Mouse (Mus musculus) CH12.LX (cell line): Measurements from ENCODE around the gene Lep. TPM values are rescaled to one million over a fixed set of nuclear protein-coding genes. Genes with fewer than 3 reads are reported as not detected.

Experiments
- DNase-seq: peaks from one replicate; pipeline ENCODE4 v3.0.0-alpha.2; 2013; ENCODE audit errors: extremely low read depth
- H3K27ac ChIP-seq: 2 replicates; pipeline ENCODE4 v1.5.1; 2012; ENCODE audit warnings: low read depth, mild to moderate bottlenecking, control low read depth, moderate library complexity; ENCODE audit not compliant: insufficient read depth
- H3K27me3 ChIP-seq: replicated peaks from 2 replicates; pipeline ENCODE3; 2012; ENCODE audit warnings: inconsistent platforms
- H3K36me3 ChIP-seq, 2 experiments: replicated peaks in 1 of 2; 2 replicates each; pipeline versions ENCODE3 to v1.6.1; 2012; ENCODE audit warnings: inconsistent platforms in 1 of 2, low read length in 1 of 2, mild to moderate bottlenecking in 1 of 2, mixed read lengths in 1 of 2, moderate library complexity in 1 of 2; ENCODE audit not compliant: control insufficient read depth in 1 of 2, insufficient read depth in 1 of 2
- H3K4me1 ChIP-seq, 2 experiments: 2 replicates each; pipeline ENCODE4 v1.6.1; 2012; ENCODE audit warnings: inconsistent platforms in 1 of 2, moderate library complexity in 1 of 2; ENCODE audit not compliant: insufficient read depth in 2 of 2, control insufficient read depth in 1 of 2
- H3K4me2 ChIP-seq: 2 replicates; pipeline ENCODE4 v1.6.1; 2012; ENCODE audit warnings: low read depth, mild to moderate bottlenecking, control low read depth; ENCODE audit not compliant: poor library complexity, insufficient read depth, severe bottlenecking
- H3K4me3 ChIP-seq, 3 experiments: fragments of 150-350 bp in 1 of 3; sonication (generic) in 1 of 3; replicated peaks in 1 of 3; 2 replicates each; pipeline versions ENCODE3 to v1.5.1; 2011 to 2012; ENCODE audit warnings: low read depth in 2 of 3, low read length in 2 of 3, mild to moderate bottlenecking in 2 of 3, moderate library complexity in 2 of 3, control low read depth in 1 of 3, improper control_type of control experiment in 1 of 3, inconsistent platforms in 1 of 3, mixed read lengths in 1 of 3; ENCODE audit not compliant: poor library complexity in 1 of 3
- H3K79me2 ChIP-seq: replicated peaks from 2 replicates; pipeline ENCODE4 v1.6.1; 2012; ENCODE audit warnings: mild to moderate bottlenecking, moderate library complexity; ENCODE audit not compliant: control insufficient read depth, poor library complexity, insufficient read depth, severe bottlenecking; ENCODE audit errors: extremely low read depth
- H3K9ac ChIP-seq: 2 replicates; pipeline ENCODE4 v1.6.1; 2012; ENCODE audit warnings: low read depth, mild to moderate bottlenecking, control low read depth, moderate library complexity; ENCODE audit not compliant: insufficient read depth
- H3K9me3 ChIP-seq: replicated peaks from 2 replicates; pipeline ENCODE3; 2012; ENCODE audit warnings: low read length, inconsistent platforms, mixed read lengths
- CHD2 ChIP-seq: IDR thresholded peaks from 2 replicates; pipeline ENCODE4 v1.6.1; 2011; ENCODE audit warnings: low read length, improper control_type of control experiment
- HCFC1 ChIP-seq: IDR thresholded peaks from 2 replicates; pipeline ENCODE4 v1.6.1; 2012; ENCODE audit warnings: low read depth, mild to moderate bottlenecking, inconsistent platforms, low read length, improper control_type of control experiment
- JUN ChIP-seq: IDR thresholded peaks from 2 replicates; pipeline ENCODE4 v1.6.1; 2011; ENCODE audit warnings: low read depth, mild to moderate bottlenecking, low read length, improper control_type of control experiment, moderate library complexity; ENCODE audit not compliant: insufficient read depth
- KAT2A ChIP-seq: IDR thresholded peaks from 2 replicates; pipeline ENCODE4 v1.6.1; 2012; ENCODE audit warnings: low read length, improper control_type of control experiment, inconsistent platforms; ENCODE audit not compliant: insufficient replicate concordance
- MAX ChIP-seq: IDR thresholded peaks from 2 replicates; pipeline ENCODE4 v1.6.1; 2011; ENCODE audit warnings: low read length, improper control_type of control experiment
- MAZ ChIP-seq: IDR thresholded peaks from 2 replicates; pipeline ENCODE4 v1.6.1; 2012; ENCODE audit warnings: low read depth, mild to moderate bottlenecking, inconsistent platforms, low read length, improper control_type of control experiment, moderate library complexity
- MEF2A ChIP-seq: IDR thresholded peaks from 2 replicates; pipeline ENCODE4 v1.6.1; 2014; ENCODE audit warnings: low read depth, mild to moderate bottlenecking, inconsistent platforms, low read length, improper control_type of control experiment, borderline replicate concordance
- MYC ChIP-seq: IDR thresholded peaks from 2 replicates; pipeline ENCODE4 v1.6.1; 2011; ENCODE audit warnings: low read depth, mild to moderate bottlenecking, improper control_type of control experiment, low read length
- NELFE ChIP-seq: IDR thresholded peaks from 2 replicates; pipeline ENCODE4 v1.6.1; 2011; ENCODE audit warnings: low read depth, low read length, improper control_type of control experiment
- NRF1 ChIP-seq: IDR thresholded peaks from 2 replicates; pipeline ENCODE4 v1.6.1; 2014; ENCODE audit warnings: low read depth, mild to moderate bottlenecking, inconsistent platforms, low read length, improper control_type of control experiment, moderate library complexity
- PAX5 ChIP-seq: IDR thresholded peaks from 2 replicates; pipeline ENCODE4 v1.6.1; 2012; ENCODE audit warnings: low read length, inconsistent platforms, mixed read lengths
- RAD21 ChIP-seq: IDR thresholded peaks from 2 replicates; pipeline ENCODE4 v1.6.1; 2011; ENCODE audit warnings: low read depth, mild to moderate bottlenecking, low read length, improper control_type of control experiment, moderate library complexity
- RCOR1 ChIP-seq: conservative IDR thresholded peaks from 2 replicates; pipeline ENCODE4 v1.6.1; 2012; ENCODE audit warnings: low read depth, mild to moderate bottlenecking, inconsistent platforms, low read length, improper control_type of control experiment
- SMC3 ChIP-seq: IDR thresholded peaks from 2 replicates; pipeline ENCODE4 v1.6.1; 2011; ENCODE audit warnings: low read depth, low read length, improper control_type of control experiment
- TBP ChIP-seq: conservative IDR thresholded peaks from 2 replicates; pipeline ENCODE4 v1.6.1; 2011; ENCODE audit warnings: low read depth, low read length, improper control_type of control experiment
- TCF12 ChIP-seq: IDR thresholded peaks from 2 replicates; pipeline ENCODE4 v1.6.1; 2014; ENCODE audit warnings: low read depth, mild to moderate bottlenecking, inconsistent platforms, low read length, improper control_type of control experiment
- UBTF ChIP-seq: IDR thresholded peaks from 2 replicates; pipeline ENCODE4 v1.6.1; 2012; ENCODE audit warnings: low read depth, mild to moderate bottlenecking, inconsistent platforms, low read length, improper control_type of control experiment, moderate library complexity
- ZMIZ1 ChIP-seq: IDR thresholded peaks from 2 replicates; pipeline ENCODE4 v1.6.1; 2012; ENCODE audit warnings: low read depth, mild to moderate bottlenecking, inconsistent platforms, low read length, improper control_type of control experiment
- dilution Hi-C: fragments of 300-500 bp; cut with MboI; formaldehyde crosslinking; loops from 2 replicates; pipeline ENCODE4 v1.14.3; 2020; ENCODE audit warnings: low sequenced_read_pairs; ENCODE audit not compliant: extremely low pct_unique_long_range_greater_than_20kb, extremely low pct_ligation_motif_present
- in situ Hi-C: fragments of 300-500 bp; cut with MboI; formaldehyde crosslinking; loops from 3 replicates; pipeline ENCODE4 v1.14.3; 2019; ENCODE audit warnings: low sequenced_read_pairs, low pct_ligation_motif_present, low pct_unique_long_range_greater_than_20kb, mixed read lengths
- polyA plus RNA-seq: library from polyadenylated mRNA; unstranded; fragments of >175 nt; gene quantifications from 2 replicates; pipeline ENCODE4 v1.2.1, GENCODE M21; 2012; ENCODE audit warnings: low read depth; ENCODE audit not compliant: insufficient read length
- total RNA-seq, 2 experiments: library from RNA; depleted of rRNA; stranded (reverse); fragments of 300-350 nt in 1 of 2; fragments of >200 nt in 1 of 2; gene quantifications; 2 replicates each; pipeline ENCODE4 v1.2.3; 2012 to 2014

Lep gene
- total and polyA plus RNA-seq, 3 experiments, result not detected

DNA sequence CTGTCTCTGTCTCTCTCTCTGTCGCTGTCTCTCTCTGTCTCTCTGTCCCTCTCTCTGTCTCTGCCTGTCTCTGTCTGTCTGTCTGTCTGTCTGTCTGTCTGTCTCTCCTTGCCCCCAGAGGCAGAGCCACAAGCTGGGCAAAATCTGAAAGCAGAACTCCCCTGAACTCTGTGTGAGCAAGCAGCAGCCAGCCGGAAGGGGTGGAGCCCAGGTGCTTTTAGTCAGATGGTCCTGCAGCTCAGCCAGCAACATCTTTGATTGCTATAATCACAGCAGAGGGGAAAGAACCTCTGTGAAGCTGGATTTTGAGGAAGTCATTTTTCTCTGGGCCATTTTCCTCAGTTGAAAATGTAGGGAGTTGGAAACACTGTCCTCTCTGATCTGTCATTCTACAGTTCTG, 19.8 kb upstream of the Lep start:
- dilution Hi-C loops (no loop called here), in situ Hi-C loops (no loop called here)
- H3K27me3 ChIP-seq, result peaks cover 20% of the 10 kb centered on the region
- H3K79me2 ChIP-seq, result no peaks in the 10 kb centered on the region
- no peak overlapping the region for H3K27ac ChIP-seq
- H3K4me3 ChIP-seq, result no peak overlapping the region
- no peak overlapping the region for H3K9ac ChIP-seq
- no peak overlapping the region for H3K4me2 ChIP-seq
- peak; percentile 24 for DNase-seq
- no peaks in the 10 kb centered on the region for H3K4me1 ChIP-seq
- peaks cover 10% of the 10 kb centered on the region for H3K9me3 ChIP-seq
- no peak for TF ChIP-seq TBP
- no peak for TF ChIP-seq SMC3
- TF ChIP-seq RAD21, result no peak
- TF ChIP-seq UBTF, result no peak
- no peaks in the 10 kb centered on the region for H3K36me3 ChIP-seq

DNA sequence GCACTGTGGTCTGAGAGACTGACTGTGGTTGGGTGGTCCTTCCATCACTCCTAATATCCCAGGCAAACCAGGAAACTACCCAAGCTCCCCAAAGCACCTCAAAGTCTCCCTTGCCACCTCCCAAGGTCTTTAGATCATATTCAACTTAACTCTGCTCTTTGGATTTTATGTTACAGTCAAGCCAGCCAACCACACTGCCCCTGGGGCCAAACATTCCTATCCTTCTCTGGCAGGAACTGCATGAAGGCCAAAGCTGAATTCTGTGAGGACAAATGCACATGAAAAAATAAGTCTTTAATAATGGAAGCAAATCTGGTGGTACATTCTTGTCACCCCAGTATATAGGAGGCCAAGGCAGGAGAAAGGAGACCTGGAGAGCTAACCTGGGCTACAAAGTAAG, 16.0 kb upstream of the Lep start:
- Histone ChIP-seq H3K4me2 (no peak overlapping the region), H3K36me3 (no peaks in the 10 kb centered on the region), H3K27ac (no peak overlapping the region), H3K9me3 (peaks cover 10% of the 10 kb centered on the region), H3K79me2 (no peaks in the 10 kb centered on the region), H3K27me3 (peaks cover 13% of the 10 kb centered on the region), H3K4me1 (peaks cover 0 to 5% of the 10 kb centered on the region in 2 experiments; a peak in 1 of 4 replicates), H3K4me3 (no peak overlapping the region), H3K9ac (no peak overlapping the region)
- dilution Hi-C loops (no loop called here), in situ Hi-C loops (no loop called here)
- DNase-seq, result no peak
- TF ChIP-seq HCFC1 (no peak), RCOR1 (no peak), MYC (no peak), RAD21 (no peak), MAZ (no peak), MEF2A (no peak), KAT2A (no peak), NRF1 (no peak), ZMIZ1 (no peak), MAX (no peak), PAX5 (no peak)

DNA sequence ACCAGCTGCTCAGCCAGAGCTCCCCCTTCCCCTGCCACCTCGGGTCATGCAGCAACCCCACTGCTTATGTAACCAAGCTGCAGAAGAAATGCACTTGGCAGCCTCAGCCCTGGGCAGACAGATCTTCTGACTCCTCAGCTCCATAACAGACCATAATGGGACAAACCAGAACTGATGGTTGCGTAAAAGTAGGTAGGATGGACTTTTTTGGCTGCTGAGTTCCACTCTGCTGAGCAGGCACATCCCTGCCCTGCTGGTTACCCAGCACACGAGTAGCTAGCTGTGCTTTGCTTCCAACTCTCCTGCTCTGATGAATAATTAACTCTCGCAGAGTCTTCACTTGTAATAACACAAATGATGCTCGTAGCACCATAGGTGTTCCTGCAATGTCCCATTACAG, 10.1 kb upstream of the Lep start:
- no peaks in the 10 kb centered on the region for H3K9me3 ChIP-seq
- peaks cover 10% of the 10 kb centered on the region for H3K27me3 ChIP-seq
- H3K36me3 ChIP-seq, result no peaks in the 10 kb centered on the region
- dilution Hi-C loops (no loop called here), in situ Hi-C loops (no loop called here)
- TF ChIP-seq TCF12, result no peak
- TF ChIP-seq NELFE, result no peak
- TF ChIP-seq RCOR1, result no peak
- no peak for TF ChIP-seq CHD2
- no peak for TF ChIP-seq JUN
- no peak for DNase-seq
- H3K4me3 ChIP-seq, result no peak overlapping the region
- H3K4me2 ChIP-seq, result no peak overlapping the region
- no peak overlapping the region for H3K9ac ChIP-seq
- peaks cover 0 to 5% of the 10 kb centered on the region in 2 experiments; a peak in 1 of 4 replicates for H3K4me1 ChIP-seq
- no peak overlapping the region for H3K27ac ChIP-seq
- H3K79me2 ChIP-seq, result no peaks in the 10 kb centered on the region
